Mouse (Mus musculus): ENCODE data around the gene Mycl. TPM values are rescaled to one million over a fixed set of nuclear protein-coding genes. Genes with fewer than 3 reads are reported as not detected.
"Not testable (repeated sequence)": the region's sequence is repeated elsewhere in the genome, so short reads cannot be mapped to it uniquely, and the experiment has no call there.

Gene Mycl
- total RNA-seq, 2 experiments from 2014 or later: 11.3 to 12.9 TPM

- DNase-seq (ENCODE audit: low spot score in 2 of 2): no peak
- intact Hi-C loops (cut with DNase I): loop anchor here (5.0 kb wide), 1 partner anchor 173 kb away; no protein-coding TSS in a partner anchor
These were observed 15.6 kb upstream of the Mycl start for GRCm38 (mm10) chr4:122979826-122980225.

GRCm38 (mm10) chr4:122980684-122981083 lies 14.8 kb upstream of the Mycl start:
- DNase-seq (ENCODE audit: low spot score in 2 of 2): no peak
- intact Hi-C loops (cut with DNase I): loop anchor here (5.0 kb wide), 1 partner anchor 173 kb away; no protein-coding TSS in a partner anchor

- DNase-seq (ENCODE audit: low spot score in 2 of 2): no peak
- intact Hi-C loops (cut with DNase I): loop anchor here (5.0 kb wide), 1 partner anchor 174 kb away; no protein-coding TSS in a partner anchor
These were observed 14.2 kb upstream of the Mycl start for GRCm38 (mm10) chr4:122981238-122981637.

DNA sequence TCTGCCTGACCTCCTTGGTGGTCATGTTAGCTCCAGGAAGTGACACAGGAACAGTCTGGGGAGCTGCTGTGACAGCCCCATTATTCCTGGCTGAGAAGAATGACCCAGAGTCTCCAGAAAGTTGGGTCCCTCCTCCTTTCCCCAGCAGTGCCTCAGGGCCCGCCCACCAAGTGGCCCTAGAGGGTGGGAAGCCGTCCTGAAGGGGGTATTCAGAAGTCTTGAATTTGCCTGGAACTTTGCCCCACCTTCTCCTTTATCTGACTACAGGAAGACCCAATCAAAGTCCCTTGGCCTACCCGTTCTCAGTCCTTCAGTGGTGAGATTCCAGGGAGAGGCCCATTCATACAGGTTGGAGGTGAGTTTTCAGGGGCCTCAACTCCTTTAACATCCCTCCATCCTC lies 13.5 kb upstream of the Mycl start:
- intact Hi-C loops (cut with DNase I): loop anchor here (5.0 kb wide), 1 partner anchor 175 kb away; no protein-coding TSS in a partner anchor

DNA sequence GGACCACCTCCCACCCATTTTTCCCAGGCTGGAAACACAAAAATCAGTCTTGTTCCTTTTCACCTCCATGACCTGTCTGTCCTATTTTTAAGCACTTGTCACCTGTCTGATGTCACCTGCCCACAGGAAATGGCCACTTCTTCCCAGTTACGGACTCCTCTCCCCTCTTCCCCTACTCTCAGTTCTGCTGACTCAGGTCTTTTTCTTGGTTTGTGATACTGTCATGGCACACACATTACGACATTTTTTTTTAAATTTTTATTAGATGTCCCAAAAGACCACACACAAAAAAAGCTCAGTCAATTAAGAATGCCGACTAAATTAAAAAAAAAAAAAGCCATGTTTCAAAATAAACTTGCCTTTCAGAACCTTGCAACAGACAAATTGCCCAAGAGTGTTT lies 12.9 kb upstream of the Mycl start:
- no peak for DNase-seq (ENCODE audit: low spot score in 2 of 2)
- intact Hi-C loops (cut with DNase I): loop anchor here (5.0 kb wide), 1 partner anchor 175 kb away; no protein-coding TSS in a partner anchor

More for the DNA sequence above, 13.5 kb upstream of the Mycl start:
- DNase-seq (ENCODE audit: low spot score in 2 of 2): no peak

- DNase-seq (ENCODE audit: low spot score in 2 of 2): no peak
- intact Hi-C loops (cut with DNase I): loop anchor here (2.0 to 5.0 kb wide), 3 partner anchors 39 to 176 kb away; no protein-coding TSS in a partner anchor
These were observed 11.8 kb upstream of the Mycl start for GRCm38 (mm10) chr4:122983486-122984261.

DNA sequence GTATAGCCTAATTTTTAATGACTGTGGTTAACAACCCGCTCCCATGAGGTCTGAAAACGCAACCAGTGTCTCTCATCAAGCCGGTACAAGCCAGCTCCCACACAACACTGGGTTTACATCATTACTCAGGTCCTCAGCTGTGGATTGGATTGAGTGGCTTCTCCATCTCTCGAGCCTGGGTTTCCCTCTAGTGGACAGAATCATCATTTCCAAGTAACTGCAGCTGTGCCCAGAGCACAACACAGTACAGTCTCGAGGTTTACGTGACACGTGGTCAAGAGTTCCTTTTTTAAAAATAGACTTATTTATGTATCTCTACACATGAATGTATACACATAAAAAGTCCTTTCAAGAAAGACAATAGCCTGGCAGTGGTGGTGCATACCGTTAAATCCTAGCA lies 10.3 kb upstream of the Mycl start:
- intact Hi-C loops (cut with DNase I): loop anchor here (2.0 kb wide), 2 partner anchors 40 to 86 kb away; no protein-coding TSS in a partner anchor
- peak; percentile 44 to 60 for DNase-seq (ENCODE audit: low spot score in 2 of 2)

- intact Hi-C loops (cut with DNase I): no loop called here
- no peak for DNase-seq (ENCODE audit: low spot score in 2 of 2)
These were observed 8.0 kb upstream of the Mycl start for GRCm38 (mm10) chr4:122987421-122987820.

DNA sequence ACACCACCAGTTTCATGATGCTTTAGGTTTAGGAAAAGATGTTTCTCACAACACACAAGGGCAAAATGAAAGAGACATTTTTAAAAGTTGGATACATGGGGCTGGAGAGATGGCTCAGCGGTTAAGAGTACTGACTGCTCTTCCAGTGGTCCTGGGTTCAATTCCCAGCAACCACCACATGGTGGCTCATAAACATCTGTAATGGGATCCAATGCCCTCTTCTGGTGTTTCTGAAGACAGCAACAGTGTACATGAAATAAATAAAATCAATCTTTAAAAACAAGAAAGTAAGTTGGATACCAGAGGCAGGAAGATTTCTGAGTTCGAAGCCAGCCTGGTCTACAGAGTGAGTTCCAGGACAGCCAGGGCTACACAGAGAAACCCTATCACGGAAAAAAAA lies 7.4 kb upstream of the Mycl start:
- intact Hi-C loops (cut with DNase I); DNase-seq (ENCODE audit: low spot score in 2 of 2): not testable (repeated sequence)

- intact Hi-C loops (cut with DNase I): no loop called here
- DNase-seq (ENCODE audit: low spot score in 2 of 2): no peak
These were observed 4.3 kb upstream of the Mycl start for GRCm38 (mm10) chr4:122991177-122991576.

DNA sequence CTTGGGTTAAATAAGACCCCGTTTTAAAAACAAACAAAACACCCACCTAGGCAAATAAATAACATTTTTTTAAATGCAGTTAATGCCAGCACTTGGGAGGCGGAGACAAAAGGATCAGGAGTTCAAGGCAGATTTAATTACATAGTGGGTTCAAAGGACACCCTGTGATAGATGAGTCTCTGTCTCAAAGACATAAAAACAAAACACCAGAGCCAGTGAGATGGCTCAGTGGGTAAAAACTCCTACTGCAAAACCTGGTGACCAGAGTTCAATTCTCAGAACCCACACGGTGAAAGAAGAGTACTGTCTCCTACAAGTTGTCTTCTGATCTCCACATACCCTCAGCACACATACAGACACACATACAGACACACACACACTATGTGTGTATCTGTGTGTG lies 3.2 kb upstream of the Mycl start:
- DNase-seq (ENCODE audit: low spot score in 2 of 2): no peak
- intact Hi-C loops (cut with DNase I): no loop called here

GRCm38 (mm10) chr4:122996221-122996617 lies 767 bp downstream of the Mycl start:
- intact Hi-C loops (cut with DNase I): no loop called here
- DNase-seq (ENCODE audit: low spot score in 2 of 2): peak; percentile 54 to 62

- no peak for DNase-seq (ENCODE audit: low spot score in 2 of 2)
- intact Hi-C loops (cut with DNase I): loop anchor here (1.0 kb wide), 1 partner anchor 9 kb away; no protein-coding TSS in a partner anchor
These were observed 1.3 kb downstream of the Mycl start for GRCm38 (mm10) chr4:122996618-122997381.

DNA sequence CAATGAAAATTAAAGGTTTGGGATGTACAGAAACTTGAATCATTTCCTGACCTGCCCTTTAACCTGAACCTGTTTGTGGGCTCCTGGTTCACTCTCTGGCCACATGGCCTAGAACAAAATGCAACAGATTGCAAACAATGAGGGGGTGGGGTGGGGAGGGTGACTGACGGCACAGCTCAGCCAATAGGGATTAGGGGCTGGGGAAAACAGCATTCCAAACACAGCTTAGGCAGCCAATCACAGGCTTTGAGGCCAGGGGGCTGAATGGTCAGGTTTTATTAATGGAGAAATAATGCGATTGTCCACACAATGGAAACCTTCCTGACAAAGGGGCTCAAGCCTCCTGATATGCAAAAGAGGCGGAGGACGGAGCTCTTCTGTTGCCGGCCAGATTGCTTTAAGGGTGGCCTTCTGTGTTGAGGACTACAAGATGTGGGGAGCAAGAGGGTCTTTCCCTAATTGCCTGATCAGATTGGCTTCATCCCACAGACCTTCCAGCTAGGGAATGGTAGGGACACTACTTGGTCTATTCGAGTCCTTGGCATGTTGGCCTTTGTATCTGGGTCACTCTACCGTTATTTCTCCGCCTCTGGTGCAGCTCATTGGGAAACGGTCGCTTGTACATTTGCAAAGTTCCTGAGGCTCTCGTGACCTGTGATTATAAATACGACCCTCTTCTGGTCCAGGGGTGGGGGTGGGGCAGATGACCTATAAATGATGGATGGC lies 3.2 kb downstream of the Mycl start:
- intact Hi-C loops (cut with DNase I): no loop called here
- DNase-seq (ENCODE audit: low spot score in 2 of 2): no peak

DNA sequence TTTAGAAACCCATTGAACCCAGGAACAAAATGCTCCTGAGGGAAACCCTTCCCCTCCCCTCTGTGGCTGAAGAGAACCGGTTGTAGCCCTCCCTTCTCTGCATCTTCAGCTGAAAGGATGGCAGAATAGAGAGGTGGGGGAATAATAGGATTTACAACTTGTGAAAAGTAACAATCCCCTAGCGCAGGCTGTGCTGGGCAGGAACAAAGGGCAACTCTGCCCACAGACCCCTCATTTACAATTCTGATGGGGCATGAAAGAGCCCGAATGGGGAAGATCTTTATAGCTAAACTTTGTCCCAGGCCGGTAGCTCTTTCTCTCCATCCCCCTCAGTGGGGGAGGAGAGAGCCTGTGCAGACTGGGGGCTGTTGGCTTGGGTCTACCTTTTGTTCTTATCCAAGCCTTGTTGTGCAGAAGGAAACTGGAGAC lies 3.8 kb downstream of the Mycl start:
- intact Hi-C loops (cut with DNase I): no loop called here
- no peak for DNase-seq (ENCODE audit: low spot score in 2 of 2)

DNA sequence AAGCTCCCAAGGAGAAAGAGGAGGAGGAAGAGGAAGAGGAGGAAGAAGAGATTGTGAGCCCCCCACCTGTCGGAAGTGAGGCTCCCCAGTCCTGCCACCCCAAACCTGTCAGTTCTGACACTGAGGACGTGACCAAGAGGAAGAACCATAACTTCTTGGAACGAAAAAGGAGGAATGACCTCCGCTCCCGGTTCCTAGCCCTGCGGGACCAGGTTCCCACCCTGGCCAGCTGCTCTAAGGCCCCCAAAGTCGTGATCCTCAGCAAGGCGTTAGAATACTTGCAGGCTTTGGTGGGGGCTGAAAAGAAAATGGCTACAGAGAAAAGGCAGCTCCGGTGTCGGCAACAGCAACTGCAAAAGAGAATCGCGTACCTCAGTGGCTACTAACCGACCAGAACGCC lies 4.7 kb downstream of the Mycl start:
- intact Hi-C loops (cut with DNase I): no loop called here
- DNase-seq (ENCODE audit: low spot score in 2 of 2): no peak

DNA sequence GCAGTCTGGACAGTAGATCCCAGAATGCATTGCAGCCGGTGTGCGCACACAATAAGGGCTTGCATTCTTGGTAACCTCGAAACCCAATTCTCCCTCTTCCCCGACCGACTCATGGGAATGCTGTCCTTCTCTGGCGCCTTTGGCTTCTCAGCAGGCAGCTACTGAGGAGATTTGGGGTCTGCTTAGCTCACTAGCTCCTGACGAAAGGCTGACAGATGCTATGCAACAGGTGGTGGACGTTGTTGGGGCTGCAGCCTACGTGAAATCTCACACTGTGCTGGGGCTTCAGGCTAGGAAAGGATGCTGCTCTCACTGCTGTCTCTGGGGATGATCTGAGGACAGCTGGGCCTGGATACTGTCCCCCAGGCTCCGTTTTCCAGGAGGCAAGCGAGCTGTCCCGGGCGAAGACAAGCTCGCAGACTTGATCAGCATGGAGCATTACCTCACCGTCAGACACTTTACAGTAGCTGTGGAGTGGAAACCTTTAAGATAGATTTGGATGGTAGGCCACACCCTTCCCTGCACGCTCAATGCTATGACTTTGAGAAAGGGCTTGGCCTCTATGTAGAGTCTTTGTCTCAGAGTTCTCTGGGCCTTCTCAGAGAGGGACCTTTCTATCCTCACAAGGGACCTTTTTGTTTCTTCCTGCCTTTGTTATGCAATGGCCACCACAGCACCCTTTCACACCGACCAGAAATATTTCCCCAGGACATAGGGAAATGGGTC lies 5.3 kb downstream of the Mycl start:
- intact Hi-C loops (cut with DNase I): no loop called here

DNA sequence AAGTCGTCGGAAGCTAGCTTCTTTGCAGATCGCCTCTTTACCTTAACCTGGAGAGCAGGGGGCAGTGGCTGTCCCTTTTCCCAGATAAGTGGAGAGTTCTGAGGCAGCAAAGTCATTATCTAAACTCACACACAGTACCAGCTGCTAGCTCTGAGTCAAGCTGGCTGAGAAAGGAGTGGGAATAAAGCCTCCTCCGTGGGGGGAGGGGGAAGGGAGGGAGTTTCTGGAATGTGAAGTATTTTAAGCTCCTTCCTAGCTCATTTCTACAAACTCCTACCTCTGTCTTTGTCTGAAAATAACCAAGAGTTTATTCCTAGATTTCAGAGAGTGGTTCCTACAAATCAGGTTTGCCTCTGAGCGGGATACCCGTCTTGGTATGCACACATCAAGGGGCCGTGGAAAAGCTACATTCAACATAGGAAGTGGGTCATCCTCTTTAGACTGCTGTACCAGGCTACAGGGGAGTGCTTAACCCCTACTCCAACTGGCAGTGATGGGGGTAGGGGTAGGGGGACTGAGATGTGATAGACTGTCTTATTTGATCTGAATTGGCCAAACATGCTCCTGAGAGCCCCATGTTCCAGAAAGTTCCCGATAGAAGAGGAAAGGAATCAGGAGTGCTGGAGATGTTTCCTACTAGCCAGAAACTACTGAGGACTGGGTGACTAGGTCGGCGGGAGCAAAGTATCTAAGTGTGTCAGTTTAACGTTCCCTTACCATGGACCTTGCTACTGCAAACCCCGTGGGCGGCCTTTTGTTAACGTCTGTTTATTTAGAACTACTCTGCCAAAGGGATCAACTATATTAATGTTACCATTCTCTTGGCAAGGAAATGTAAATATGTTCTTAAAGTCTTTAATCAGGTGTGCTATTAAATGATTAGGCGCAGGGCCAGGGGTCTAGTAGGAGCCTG lies 9.9 kb downstream of the Mycl start:
- intact Hi-C loops (cut with DNase I): loop anchor here (1.0 kb wide), 1 partner anchor 8 kb away; no protein-coding TSS in a partner anchor

More for the DNA sequence above, 5.3 kb downstream of the Mycl start:
- DNase-seq (ENCODE audit: low spot score in 2 of 2): no peak

More for the DNA sequence above, 9.9 kb downstream of the Mycl start:
- DNase-seq (ENCODE audit: low spot score in 2 of 2): peak; percentile 82 to 83

Measured in left cerebral cortex, postnatal 36 days (tissue).